Mouse (Mus musculus) heart, postnatal 4 days (tissue): ENCODE measurements around the gene Ifit3b. TPM values are rescaled to one million over a fixed set of nuclear protein-coding genes. Genes with fewer than 3 reads are reported as not detected.
"Not testable (repeated sequence)": the region's sequence is repeated elsewhere in the genome, so short reads cannot be mapped to it uniquely, and the experiment has no call there.

Experiments used
- DNase-seq: peaks from one replicate; pipeline ENCODE4 v3.0.0; 2021
- total RNA-seq, 2 experiments: library from RNA; stranded (reverse); gene quantifications; 2 replicates each; pipeline ENCODE4 v1.2.3; 2021

Gene Ifit3b
- total RNA-seq, 2 experiments from 2014 or later, result 0.45 TPM; not detected in 1

- DNase-seq, result not testable (repeated sequence)
These were observed 2.3 kb downstream of the Ifit3b start for GRCm38 (mm10) chr19:34610118-34610517.

- DNase-seq, result not testable (repeated sequence)
These were observed 4.7 kb downstream of the Ifit3b start for GRCm38 (mm10) chr19:34612243-34613001.

- DNase-seq, result no peak
These were observed 13.1 kb downstream of the Ifit3b start for GRCm38 (mm10) chr19:34620871-34621270.

GRCm38 (mm10) chr19:34623781-34624180 lies 16.0 kb downstream of the Ifit3b start:
- DNase-seq, result no peak

GRCm38 (mm10) chr19:34624663-34625062 lies 16.9 kb downstream of the Ifit3b start:
- no peak for DNase-seq

- no peak for DNase-seq
These were observed 19.7 kb downstream of the Ifit3b start for GRCm38 (mm10) chr19:34627496-34627895.

GRCm38 (mm10) chr19:34631487-34631886 lies 23.7 kb downstream of the Ifit3b start:
- DNase-seq, result no peak

GRCm38 (mm10) chr19:34633484-34633883 lies 25.7 kb downstream of the Ifit3b start:
- no peak for DNase-seq

GRCm38 (mm10) chr19:34636933-34637557 lies 29.3 kb downstream of the Ifit3b start:
- DNase-seq, result peak; percentile 75

GRCm38 (mm10) chr19:34640623-34641022 lies 32.9 kb downstream of the Ifit3b start, which contains the start of the genes Ifit1bl2 and Ifit1:
Ifit1bl2 (minus strand) TSS chr19:34640743.
Ifit1 (plus strand) TSS chr19:34640871.
- no peak for DNase-seq

GRCm38 (mm10) chr19:34642616-34643015 lies 34.8 kb downstream of the Ifit3b start:
- DNase-seq, result no peak

- not testable (repeated sequence) for DNase-seq
These were observed 39.9 kb downstream of the Ifit3b start for GRCm38 (mm10) chr19:34647630-34648029.

- no peak for DNase-seq
These were observed 42.5 kb downstream of the Ifit3b start for GRCm38 (mm10) chr19:34650276-34650675.

GRCm38 (mm10) chr19:34650997-34651396 lies 43.2 kb downstream of the Ifit3b start:
- no peak for DNase-seq

GRCm38 (mm10) chr19:34655227-34655805 lies 47.5 kb downstream of the Ifit3b start:
- no peak for DNase-seq

- DNase-seq, result no peak
These were observed 48.9 kb downstream of the Ifit3b start for GRCm38 (mm10) chr19:34656511-34657298.

GRCm38 (mm10) chr19:34662067-34662507 lies 54.3 kb downstream of the Ifit3b start:
- DNase-seq, result peak; percentile 77

GRCm38 (mm10) chr19:34662740-34663139 lies 55.0 kb downstream of the Ifit3b start:
- DNase-seq, result no peak
